Mouse (Mus musculus): Measurements from ENCODE around the gene Hsph1. TPM values are rescaled to one million over a fixed set of nuclear protein-coding genes. Genes with fewer than 3 reads are reported as not detected.

Hsph1 gene
- polyA plus RNA-seq, 1 experiment from 2014 or later: 23.5 TPM

DNA sequence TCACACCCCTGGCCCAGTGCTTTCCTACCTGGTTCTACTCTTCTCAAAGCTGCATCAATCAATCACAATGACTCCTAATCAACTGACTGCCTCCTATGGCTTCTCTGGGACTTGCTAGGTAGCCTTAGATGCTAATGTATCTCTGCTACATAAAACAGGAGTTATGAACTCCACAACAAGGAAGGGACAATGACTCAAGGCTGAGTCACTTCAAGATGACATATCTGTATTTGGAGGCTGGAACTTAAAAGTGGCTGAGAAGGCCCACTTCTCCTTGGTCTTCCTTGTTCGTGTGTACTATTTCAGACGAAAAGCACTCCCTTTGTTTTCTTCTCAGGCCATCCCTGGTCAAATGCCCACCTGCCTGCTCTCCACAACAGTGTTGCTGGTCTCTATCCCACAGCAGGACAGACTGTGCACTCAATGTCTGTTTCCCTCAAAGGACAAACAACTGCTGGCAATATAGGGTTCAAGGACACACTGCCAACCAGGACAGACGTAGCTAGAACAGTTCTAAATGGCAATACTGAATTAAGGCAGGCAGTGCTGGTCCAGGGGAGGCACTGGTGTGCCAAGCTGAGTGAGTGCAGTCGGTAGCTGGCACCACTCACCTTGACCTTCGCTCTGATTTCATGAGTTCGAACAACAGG lies 18.3 kb downstream of the Hsph1 start:
- no peak for ATAC-seq (ENCODE audit: insufficient number of reproducible peaks, insufficient read depth, low FRiP score, low read depth)
- WGBS: 90% methylated on average over 6 of the region's 6 CpGs
- Histone ChIP-seq H3K4me1 (ENCODE audit: control insufficient read depth in 2 of 2, insufficient read depth in 2 of 2, low read length in 2 of 2) (no peaks in the 10 kb centered on the region), H3K27ac (replicated peaks in 1 of 2; ENCODE audit: control insufficient read depth in 1 of 2, insufficient read depth in 1 of 2, low read depth in 2 of 2, low read length in 2 of 2) (no peak overlapping the region), H3K4me3 (ENCODE audit: control insufficient read depth in 1 of 2, insufficient read depth in 1 of 2, low read depth in 1 of 2, low read length in 2 of 2) (no peak overlapping the region), H3K9ac (ENCODE audit: low read length) (no peak overlapping the region), H3K27me3 (ENCODE audit: control insufficient read depth, insufficient read depth, low read length) (no peaks in the 10 kb centered on the region), H3K36me3 (ENCODE audit: control insufficient read depth, insufficient read depth, low read length) (peaks cover 75% of the 10 kb centered on the region), H3K9me3 (ENCODE audit: control insufficient read depth, low read length) (no peaks in the 10 kb centered on the region), H3K4me2 (ENCODE audit: low read length) (no peak overlapping the region)

- Histone ChIP-seq H3K4me1 (ENCODE audit: control insufficient read depth in 2 of 2, insufficient read depth in 2 of 2, low read length in 2 of 2) (no peaks in the 10 kb centered on the region), H3K4me3 (ENCODE audit: control insufficient read depth in 1 of 2, insufficient read depth in 1 of 2, low read depth in 1 of 2, low read length in 2 of 2) (no peak overlapping the region), H3K9me3 (ENCODE audit: control insufficient read depth, low read length) (no peaks in the 10 kb centered on the region), H3K4me2 (ENCODE audit: low read length) (no peak overlapping the region), H3K36me3 (ENCODE audit: control insufficient read depth, insufficient read depth, low read length) (peaks cover 65% of the 10 kb centered on the region), H3K9ac (ENCODE audit: low read length) (no peak overlapping the region), H3K27me3 (ENCODE audit: control insufficient read depth, insufficient read depth, low read length) (no peaks in the 10 kb centered on the region), H3K27ac (replicated peaks in 1 of 2; ENCODE audit: control insufficient read depth in 1 of 2, insufficient read depth in 1 of 2, low read depth in 2 of 2, low read length in 2 of 2) (no peak overlapping the region)
- WGBS: 95% methylated on average over 10 of the region's 10 CpGs
- ATAC-seq (ENCODE audit: insufficient number of reproducible peaks, insufficient read depth, low FRiP score, low read depth): no peak
These were observed 19.4 kb downstream of the Hsph1 start for GRCm38 (mm10) chr5:149616817-149617216.

GRCm38 (mm10) chr5:149616138-149616537 lies 20.0 kb downstream of the Hsph1 start:
- no peak overlapping the region for H3K9ac ChIP-seq (ENCODE audit: low read length)
- no peaks in the 10 kb centered on the region for H3K27me3 ChIP-seq (ENCODE audit: control insufficient read depth, insufficient read depth, low read length)
- 77% methylated on average over 1 of the region's 1 CpGs for WGBS
- H3K4me1 ChIP-seq (ENCODE audit: control insufficient read depth in 2 of 2, insufficient read depth in 2 of 2, low read length in 2 of 2): no peaks in the 10 kb centered on the region
- no peaks in the 10 kb centered on the region for H3K9me3 ChIP-seq (ENCODE audit: control insufficient read depth, low read length)
- H3K27ac ChIP-seq (replicated peaks in 1 of 2; ENCODE audit: control insufficient read depth in 1 of 2, insufficient read depth in 1 of 2, low read depth in 2 of 2, low read length in 2 of 2): no peak overlapping the region
- H3K4me3 ChIP-seq (ENCODE audit: control insufficient read depth in 1 of 2, insufficient read depth in 1 of 2, low read depth in 1 of 2, low read length in 2 of 2): no peak overlapping the region
- H3K36me3 ChIP-seq (ENCODE audit: control insufficient read depth, insufficient read depth, low read length): peaks cover 58% of the 10 kb centered on the region
- no peak for ATAC-seq (ENCODE audit: insufficient number of reproducible peaks, insufficient read depth, low FRiP score, low read depth)
- H3K4me2 ChIP-seq (ENCODE audit: low read length): no peak overlapping the region

DNA sequence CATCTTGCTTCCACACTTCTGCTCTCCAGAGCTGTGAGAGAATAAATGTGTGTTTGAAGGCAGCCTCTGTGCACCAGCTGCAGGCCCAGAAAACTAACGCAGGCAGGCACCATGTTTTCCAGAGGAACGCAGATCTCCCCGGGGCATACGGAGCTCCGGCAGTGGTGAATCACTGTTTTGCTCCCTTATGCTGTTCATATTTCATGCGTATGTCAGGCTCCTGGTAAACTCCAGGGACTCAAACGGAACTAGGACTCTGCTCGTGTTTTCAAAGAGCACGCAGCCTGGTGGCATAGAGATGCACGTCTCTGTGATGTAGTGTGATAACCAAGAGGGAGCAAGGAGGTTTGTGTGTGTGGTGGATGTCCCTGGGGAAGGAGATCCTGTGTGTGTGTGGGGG lies 23.4 kb downstream of the Hsph1 start:
- Histone ChIP-seq H3K4me3 (ENCODE audit: control insufficient read depth in 1 of 2, insufficient read depth in 1 of 2, low read depth in 1 of 2, low read length in 2 of 2) (no peak overlapping the region), H3K9ac (ENCODE audit: low read length) (no peak overlapping the region), H3K27me3 (ENCODE audit: control insufficient read depth, insufficient read depth, low read length) (no peaks in the 10 kb centered on the region), H3K9me3 (ENCODE audit: control insufficient read depth, low read length) (no peaks in the 10 kb centered on the region), H3K36me3 (ENCODE audit: control insufficient read depth, insufficient read depth, low read length) (peaks cover 25% of the 10 kb centered on the region), H3K4me1 (ENCODE audit: control insufficient read depth in 2 of 2, insufficient read depth in 2 of 2, low read length in 2 of 2) (no peaks in the 10 kb centered on the region), H3K4me2 (ENCODE audit: low read length) (no peak overlapping the region), H3K27ac (replicated peaks in 1 of 2; ENCODE audit: control insufficient read depth in 1 of 2, insufficient read depth in 1 of 2, low read depth in 2 of 2, low read length in 2 of 2) (no peak overlapping the region)
- no peak for ATAC-seq (ENCODE audit: insufficient number of reproducible peaks, insufficient read depth, low FRiP score, low read depth)
- WGBS: 76% methylated on average over 10 of the region's 10 CpGs

- H3K9me3 ChIP-seq (ENCODE audit: control insufficient read depth, low read length): no peaks in the 10 kb centered on the region
- no peaks in the 10 kb centered on the region for H3K27me3 ChIP-seq (ENCODE audit: control insufficient read depth, insufficient read depth, low read length)
- H3K4me2 ChIP-seq (ENCODE audit: low read length): no peak overlapping the region
- H3K36me3 ChIP-seq (ENCODE audit: control insufficient read depth, insufficient read depth, low read length): peaks cover 19% of the 10 kb centered on the region
- no peaks in the 10 kb centered on the region for H3K4me1 ChIP-seq (ENCODE audit: control insufficient read depth in 2 of 2, insufficient read depth in 2 of 2, low read length in 2 of 2)
- no peak overlapping the region for H3K9ac ChIP-seq (ENCODE audit: low read length)
- ATAC-seq (ENCODE audit: insufficient number of reproducible peaks, insufficient read depth, low FRiP score, low read depth): no peak
- 79% methylated on average over 3 of the region's 3 CpGs for WGBS
- no peak overlapping the region for H3K4me3 ChIP-seq (ENCODE audit: control insufficient read depth in 1 of 2, insufficient read depth in 1 of 2, low read depth in 1 of 2, low read length in 2 of 2)
- H3K27ac ChIP-seq (replicated peaks in 1 of 2; ENCODE audit: control insufficient read depth in 1 of 2, insufficient read depth in 1 of 2, low read depth in 2 of 2, low read length in 2 of 2): no peak overlapping the region
These were observed 24.0 kb downstream of the Hsph1 start for GRCm38 (mm10) chr5:149612165-149612518.

DNA sequence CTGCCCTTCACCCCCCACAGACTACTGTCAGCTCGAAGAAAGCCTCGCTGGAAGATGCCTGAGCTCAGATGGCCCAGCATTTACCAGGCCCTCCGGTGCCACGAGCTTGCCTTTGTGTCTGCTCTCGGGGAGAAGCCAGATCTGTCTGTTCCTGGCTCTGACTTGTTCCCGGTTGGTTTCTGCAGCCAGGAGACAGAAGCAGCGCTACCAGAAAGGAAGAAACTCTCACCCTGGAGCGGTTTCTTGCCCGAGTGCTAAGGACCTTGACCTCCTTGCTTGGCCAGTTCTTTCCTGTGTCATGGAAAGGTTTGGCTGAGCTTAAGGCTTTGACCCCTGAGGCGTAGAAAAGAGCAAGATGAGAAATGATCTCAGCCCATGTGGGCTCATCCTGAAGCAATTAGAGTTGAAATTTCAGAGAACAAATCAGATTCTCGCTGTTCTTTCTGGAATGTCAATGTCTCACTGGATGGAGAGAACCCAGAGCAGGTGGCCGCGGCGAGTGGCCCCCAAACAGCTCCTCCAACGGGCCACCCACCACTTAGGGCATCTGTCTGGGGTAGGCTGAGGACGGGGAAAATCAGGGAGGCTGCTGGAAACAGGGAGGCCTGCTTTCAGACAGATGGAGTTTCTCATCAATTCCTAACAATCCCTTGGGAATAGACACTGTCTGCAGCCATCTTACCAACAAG lies 24.6 kb downstream of the Hsph1 start:
- no peak overlapping the region for H3K9ac ChIP-seq (ENCODE audit: low read length)
- H3K4me1 ChIP-seq (ENCODE audit: control insufficient read depth in 2 of 2, insufficient read depth in 2 of 2, low read length in 2 of 2): no peaks in the 10 kb centered on the region
- H3K36me3 ChIP-seq (ENCODE audit: control insufficient read depth, insufficient read depth, low read length): peaks cover 14% of the 10 kb centered on the region
- no peak for ATAC-seq (ENCODE audit: insufficient number of reproducible peaks, insufficient read depth, low FRiP score, low read depth)
- no peak overlapping the region for H3K4me2 ChIP-seq (ENCODE audit: low read length)
- 70% methylated on average over 16 of the region's 16 CpGs for WGBS
- no peak overlapping the region for H3K4me3 ChIP-seq (ENCODE audit: control insufficient read depth in 1 of 2, insufficient read depth in 1 of 2, low read depth in 1 of 2, low read length in 2 of 2)
- no peak overlapping the region for H3K27ac ChIP-seq (replicated peaks in 1 of 2; ENCODE audit: control insufficient read depth in 1 of 2, insufficient read depth in 1 of 2, low read depth in 2 of 2, low read length in 2 of 2)
- no peaks in the 10 kb centered on the region for H3K27me3 ChIP-seq (ENCODE audit: control insufficient read depth, insufficient read depth, low read length)
- no peaks in the 10 kb centered on the region for H3K9me3 ChIP-seq (ENCODE audit: control insufficient read depth, low read length)

DNA sequence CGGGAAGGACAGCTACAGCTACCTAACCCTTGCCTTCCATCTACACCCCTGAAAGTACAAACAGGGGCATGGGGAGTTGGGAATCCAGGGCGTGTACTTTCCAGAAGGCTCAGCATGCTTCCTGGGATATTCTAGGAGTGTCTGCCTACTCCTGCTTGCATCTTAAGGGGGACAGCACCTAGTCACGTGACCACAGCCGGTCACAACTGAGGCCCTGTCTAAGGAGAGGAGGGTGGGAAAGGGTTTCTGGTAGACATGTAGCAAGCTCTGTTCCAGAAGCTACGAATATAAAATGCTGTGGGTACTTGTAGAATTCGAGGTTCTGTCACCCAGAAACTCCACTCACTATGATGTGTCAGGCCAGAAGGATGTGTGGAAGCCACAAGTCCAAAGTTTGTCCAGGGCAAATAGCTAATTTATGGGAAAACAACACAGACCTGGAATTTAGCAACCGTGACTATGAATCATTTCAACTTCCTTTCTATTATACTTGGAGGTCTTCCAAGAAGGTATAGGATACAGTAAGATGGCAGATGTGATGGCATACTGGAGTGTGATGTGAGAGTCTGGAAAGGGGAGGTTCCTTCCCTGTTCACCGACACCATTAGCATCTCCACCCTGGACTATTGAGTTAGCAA lies 29.0 kb downstream of the Hsph1 start:
- ATAC-seq (ENCODE audit: insufficient number of reproducible peaks, insufficient read depth, low FRiP score, low read depth): no peak
- no peaks in the 10 kb centered on the region for H3K36me3 ChIP-seq (ENCODE audit: control insufficient read depth, insufficient read depth, low read length)
- no peak overlapping the region for H3K4me3 ChIP-seq (ENCODE audit: control insufficient read depth in 1 of 2, insufficient read depth in 1 of 2, low read depth in 1 of 2, low read length in 2 of 2)
- WGBS: 78% methylated on average over 8 of the region's 8 CpGs
- no peak overlapping the region for H3K4me2 ChIP-seq (ENCODE audit: low read length)
- H3K4me1 ChIP-seq (ENCODE audit: control insufficient read depth in 2 of 2, insufficient read depth in 2 of 2, low read length in 2 of 2): no peaks in the 10 kb centered on the region
- H3K9me3 ChIP-seq (ENCODE audit: control insufficient read depth, low read length): no peaks in the 10 kb centered on the region
- H3K27me3 ChIP-seq (ENCODE audit: control insufficient read depth, insufficient read depth, low read length): no peaks in the 10 kb centered on the region
- H3K27ac ChIP-seq (replicated peaks in 1 of 2; ENCODE audit: control insufficient read depth in 1 of 2, insufficient read depth in 1 of 2, low read depth in 2 of 2, low read length in 2 of 2): no peak overlapping the region
- H3K9ac ChIP-seq (ENCODE audit: low read length): no peak overlapping the region

All from heart, embryonic 14.5 days (tissue).